Mouse (Mus musculus) natural killer cell, adult 2 months (primary cell): ENCODE results near the gene Ralgds.
"Not testable (repeated sequence)": the region's sequence is repeated elsewhere in the genome, so short reads cannot be mapped to it uniquely, and the experiment has no call there.

Experiments
- DNase-seq, 2 experiments: peaks; one replicate each; pipeline ENCODE4 v3.0.0; 2022; ENCODE audit warnings: low spot score in 2 of 2

The Ralgds gene

GRCm38 (mm10) chr2:28512798-28513401 is at the start of gene Ralgds:
Ralgds (plus strand) TSS chr2:28513125.
- DNase-seq = peak in 1 of 2 experiments; percentile 43

- peak; percentile 64 to 71 for DNase-seq
Observed at GRCm38 (mm10) chr2:28463919-28464318, 49.0 kb upstream of the Ralgds start.

- DNase-seq = no peak
Observed at GRCm38 (mm10) chr2:28464919-28465318, 48.0 kb upstream of the Ralgds start.

DNA sequence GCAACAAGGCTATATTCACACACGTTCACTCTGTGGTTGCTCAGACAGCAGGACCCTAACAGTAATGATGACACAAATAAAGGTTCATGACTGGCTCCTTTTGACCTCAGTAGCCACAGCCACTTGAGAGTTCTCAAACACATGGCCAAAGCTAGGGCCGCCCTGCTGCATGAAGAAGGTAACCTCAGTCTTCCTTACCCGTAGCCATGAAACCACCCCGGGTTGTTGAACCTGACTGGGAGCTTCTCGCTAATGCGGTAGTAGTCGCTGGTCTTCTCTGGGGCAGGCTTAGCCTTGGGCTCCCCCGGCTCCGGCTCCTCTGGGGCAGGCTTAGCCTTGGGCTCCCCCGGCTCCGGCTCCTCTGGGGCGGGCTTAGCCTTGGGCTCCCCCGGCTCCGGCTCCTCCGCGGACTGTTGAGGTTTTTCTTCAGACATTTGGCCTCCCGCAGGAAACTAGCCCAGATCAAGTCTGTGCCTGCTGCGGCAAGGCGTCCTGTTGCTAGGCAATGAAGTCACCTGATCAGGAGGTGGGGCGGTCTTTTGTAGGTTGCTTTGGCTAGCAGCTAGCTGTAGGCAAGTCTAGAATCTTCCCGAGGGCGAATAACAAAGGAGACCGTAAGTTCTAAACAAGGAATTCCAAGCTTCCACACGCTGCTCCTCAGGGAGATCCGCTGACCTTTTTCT is 46.9 kb upstream of the Ralgds start, which contains the start of gene 1700007K13Rik:
Gene 1700007K13Rik (minus strand): TSS at position 497 of the 683 bp plus-strand sequence.
- peak; percentile 58 to 59 for DNase-seq

GRCm38 (mm10) chr2:28467860-28468485 is 45.0 kb upstream of the Ralgds start, which contains the start of gene Mrps2:
Mrps2 (plus strand) TSS chr2:28468066.
- peak; percentile 80 to 84 for DNase-seq

DNA sequence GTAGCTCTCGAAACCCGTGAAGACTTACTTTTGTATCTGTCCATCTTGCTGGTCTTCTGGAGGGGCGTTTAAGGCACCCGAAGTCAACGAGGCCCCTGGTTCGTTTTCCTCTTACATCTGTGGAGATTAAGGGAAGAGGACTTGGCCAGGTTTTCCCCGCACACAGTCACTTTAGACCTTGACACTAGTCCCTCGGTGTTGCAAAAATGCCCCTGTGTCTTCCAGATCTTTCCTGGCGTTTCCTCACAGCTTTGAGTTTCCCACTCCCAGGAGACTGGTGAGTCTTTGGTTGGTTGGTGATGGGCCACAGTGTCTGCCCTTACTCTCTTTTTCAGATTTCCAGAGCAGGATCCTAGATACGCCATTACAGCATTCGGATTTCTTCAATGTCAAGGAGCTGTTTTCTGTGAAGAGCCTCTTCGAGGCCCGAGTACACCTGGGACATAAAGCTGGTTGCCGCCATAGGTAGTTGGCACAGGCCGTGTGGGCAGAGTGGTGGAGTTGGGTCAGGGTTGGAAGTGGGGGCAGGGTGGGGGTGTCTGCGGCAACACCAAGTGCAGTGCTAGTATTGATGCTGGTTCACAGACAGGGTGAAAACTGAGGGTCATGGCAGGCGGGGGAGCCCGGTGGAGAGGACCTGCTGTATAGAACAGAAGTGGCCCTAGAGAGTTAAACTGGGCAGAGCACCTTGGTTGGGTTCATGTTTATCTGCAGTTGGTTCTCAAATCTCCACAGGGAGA is 44.3 kb upstream of the Ralgds start:
- DNase-seq = no peak

- DNase-seq = no peak
Observed at GRCm38 (mm10) chr2:28469461-28469860, 43.5 kb upstream of the Ralgds start.

GRCm38 (mm10) chr2:28470591-28470990 is 42.3 kb upstream of the Ralgds start:
- DNase-seq = no peak

DNA sequence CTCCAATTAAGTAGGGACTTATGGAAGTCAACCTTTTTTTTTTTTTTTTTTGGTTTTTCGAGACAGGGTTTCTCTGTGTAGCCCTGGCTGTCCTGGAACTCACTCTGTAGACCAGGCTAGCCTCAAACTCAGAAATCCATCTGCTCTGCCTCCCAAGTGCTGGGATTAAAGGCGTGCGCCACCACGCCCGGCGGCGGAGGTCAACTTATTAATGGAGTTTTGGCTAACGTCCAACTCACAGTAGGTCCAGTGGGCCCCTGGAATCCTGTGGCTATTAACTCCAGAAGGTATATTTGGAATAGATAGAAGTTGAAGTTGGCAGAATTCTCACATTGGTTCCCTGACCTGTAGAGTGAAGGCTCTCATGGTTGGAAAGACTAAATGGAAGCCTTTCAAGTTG is 40.9 kb upstream of the Ralgds start:
- not testable (repeated sequence) for DNase-seq

- not testable (repeated sequence) for DNase-seq
Observed at GRCm38 (mm10) chr2:28477993-28478392, 34.9 kb upstream of the Ralgds start.

- DNase-seq = no peak
Observed at GRCm38 (mm10) chr2:28479208-28480204, 33.4 kb upstream of the Ralgds start.

- no peak for DNase-seq
Observed at GRCm38 (mm10) chr2:28483861-28484260, 29.1 kb upstream of the Ralgds start.

DNA sequence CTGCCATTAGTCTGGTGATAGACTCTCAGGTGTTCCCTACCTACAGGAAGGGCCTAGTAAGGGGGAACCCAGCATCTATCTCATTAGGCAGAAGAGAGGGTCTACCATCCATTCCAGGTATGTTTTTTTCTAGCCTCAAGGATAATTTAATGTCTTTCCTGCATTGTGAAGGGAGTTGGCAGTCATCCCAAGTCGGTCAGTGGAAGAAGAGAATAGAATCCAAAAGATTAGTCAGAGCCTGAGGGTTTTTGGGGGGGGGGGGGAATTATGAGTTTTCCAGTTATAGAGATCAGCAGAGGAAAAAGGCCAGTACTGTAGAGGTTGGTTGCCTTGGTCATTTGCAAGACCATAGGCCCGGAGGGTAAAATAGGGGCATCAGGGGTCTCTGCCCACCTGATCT is 18.4 kb upstream of the Ralgds start:
- DNase-seq = no peak

DNA sequence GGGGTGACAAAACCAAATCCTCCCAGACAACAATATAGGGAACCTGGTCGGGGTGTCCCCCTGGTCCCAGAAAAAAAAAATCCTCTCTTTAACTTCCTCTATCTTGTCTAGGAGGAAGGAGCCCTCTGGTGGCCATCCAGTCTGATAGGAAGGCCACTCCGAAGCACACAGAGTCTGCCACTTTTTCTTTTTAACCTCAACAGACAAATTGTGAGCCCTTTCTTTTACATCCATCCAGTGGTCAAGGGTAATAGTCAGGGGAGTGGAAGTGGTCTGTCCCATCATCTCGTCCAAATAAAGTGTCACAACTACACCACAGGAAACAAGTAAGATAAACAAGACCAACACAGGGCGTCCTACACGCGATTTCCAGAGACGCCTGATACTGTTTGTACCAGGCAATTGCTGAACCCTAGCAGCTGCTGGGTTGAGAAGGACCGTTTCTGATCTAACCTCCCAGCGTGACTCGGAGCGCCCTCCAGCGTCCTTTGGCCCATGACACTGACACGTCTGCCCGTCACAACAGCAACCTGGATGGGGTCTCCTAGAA is 17.6 kb upstream of the Ralgds start:
- peak; percentile 31 to 55 for DNase-seq

DNA sequence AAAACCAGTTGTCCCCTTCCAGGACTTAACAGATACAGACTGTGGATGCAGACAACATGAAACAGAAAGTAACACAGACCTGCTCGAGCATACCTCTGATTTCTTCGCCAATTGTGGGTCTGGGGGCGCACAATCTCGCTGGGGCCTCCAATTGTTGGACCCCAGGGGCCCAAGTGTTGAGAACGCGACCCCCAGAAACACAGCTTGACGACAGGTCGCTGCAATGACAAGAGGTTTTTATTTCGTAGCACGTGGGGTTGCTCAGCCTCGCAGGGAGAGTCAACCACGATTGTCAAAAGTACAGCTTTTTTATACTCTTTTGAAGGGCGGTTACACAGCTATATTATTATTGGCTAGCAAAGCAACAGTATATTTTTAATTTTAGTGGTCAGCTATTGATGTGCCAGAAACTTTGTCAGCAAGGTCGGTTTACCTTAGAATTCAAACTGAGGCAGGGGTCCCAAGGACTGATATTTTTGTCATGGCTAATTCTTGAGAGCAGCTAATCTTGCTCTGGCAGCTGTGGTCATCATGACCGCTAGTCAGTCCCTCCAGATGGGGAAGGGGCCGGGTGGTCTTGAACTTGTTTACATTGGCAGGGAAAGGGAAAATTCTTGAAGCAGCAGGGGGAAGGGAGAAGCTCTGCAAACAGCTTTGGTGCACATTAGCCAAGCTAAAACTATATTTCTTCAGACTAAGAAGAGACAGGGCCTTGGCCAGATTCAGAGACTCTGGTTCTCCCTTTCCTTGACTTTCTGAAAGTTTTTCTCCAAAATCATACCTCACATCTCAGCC is 16.9 kb upstream of the Ralgds start:
- no peak for DNase-seq

DNA sequence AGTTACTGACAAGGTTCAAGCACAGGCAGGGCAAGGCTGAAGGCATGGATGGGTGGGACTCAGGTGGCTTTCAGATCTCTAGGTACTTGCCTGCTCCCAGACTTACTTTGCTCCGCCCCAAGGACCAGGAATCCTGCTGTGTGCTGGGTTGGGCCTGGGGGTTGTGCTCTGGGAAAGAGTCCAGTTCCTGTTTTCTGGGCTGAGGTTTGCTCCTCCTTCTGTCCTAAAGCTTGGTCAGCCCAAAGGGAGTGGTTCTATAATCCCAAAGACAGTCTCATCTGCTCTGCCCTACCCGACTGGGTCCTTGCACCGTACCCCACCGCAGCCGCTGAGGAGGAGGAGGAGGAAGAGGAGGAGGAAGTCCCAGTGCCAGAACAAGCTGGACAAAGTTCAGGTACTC is 16.3 kb upstream of the Ralgds start, which contains the start of gene Gbgt1:
Gene Gbgt1 (plus strand): TSS at position 221 of the 400 bp plus-strand sequence.
- no peak for DNase-seq

GRCm38 (mm10) chr2:28497561-28497960 is 15.4 kb upstream of the Ralgds start:
- DNase-seq = no peak

DNA sequence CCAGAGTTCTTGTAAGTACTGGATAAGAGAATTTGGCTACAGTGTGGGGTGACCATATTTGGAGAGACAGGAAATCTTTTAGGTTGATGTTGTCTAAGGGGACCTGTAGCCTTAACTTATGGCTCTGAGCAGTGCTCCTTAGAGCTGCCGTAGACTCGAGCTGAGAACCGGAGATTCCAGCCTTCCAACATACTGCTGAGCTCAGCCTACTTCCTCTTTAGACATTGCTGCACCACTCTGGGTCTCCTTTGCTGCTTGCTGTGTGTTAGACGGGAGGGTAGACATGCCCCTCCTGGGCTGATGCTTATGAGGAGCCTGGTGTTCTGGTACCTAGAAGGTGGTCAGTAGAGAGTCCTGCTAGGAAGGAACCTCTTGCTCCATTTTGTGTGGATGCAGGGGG is 14.5 kb upstream of the Ralgds start:
- DNase-seq = no peak

DNA sequence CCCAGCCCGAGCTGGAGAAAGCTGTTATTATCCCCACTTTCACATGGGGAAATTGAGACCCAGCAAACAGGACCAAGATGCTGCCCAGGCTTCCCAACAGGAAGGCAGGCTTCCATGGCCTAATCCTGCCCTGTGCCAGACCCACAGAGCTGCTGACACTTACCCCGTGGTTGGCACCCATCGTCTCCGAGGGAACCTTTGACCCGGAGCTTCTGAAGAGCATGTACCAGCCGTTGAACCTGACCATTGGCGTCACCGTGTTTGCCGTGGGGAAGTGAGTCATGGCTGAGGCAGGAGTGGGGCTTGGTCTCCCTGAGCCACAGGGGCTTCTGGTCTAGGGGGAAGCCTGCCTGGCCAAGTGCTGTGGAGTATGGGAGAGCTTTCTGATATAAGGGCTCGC is 9.9 kb upstream of the Ralgds start:
- DNase-seq = no peak

- DNase-seq = no peak
Observed at GRCm38 (mm10) chr2:28504676-28505075, 8.2 kb upstream of the Ralgds start.
